Mouse (Mus musculus) inflammation-experienced regulatory T-cells, adult 6 months (primary cell): ENCODE measurements at regions not wholly inside any gene's neighbourhood (a gene's known extent, or its start where the extent isn't known, plus 50 kb on each side); places are given as distances from the start of the nearest gene placed in this dataset.
A peak's percentile ranks its signal among the peaks of the same experiment; 100 is the strongest.
"Not testable (repeated sequence)": the region's sequence is repeated elsewhere in the genome, so short reads cannot be mapped to it uniquely, and the experiment has no call there.

ENCODE experiments used
- ATAC-seq: one replicate; pipeline ENCODE4 v1.8.0; 2017

GRCm38 (mm10) chr3:98968811-98969210, 75.8 kb upstream of the Hao2 start:
- no peak for ATAC-seq

GRCm38 (mm10) chr3:98975777-98976176, 82.7 kb upstream of the Hao2 start:
- no peak for ATAC-seq

GRCm38 (mm10) chr3:98982787-98983186, 89.7 kb upstream of the Hao2 start:
- ATAC-seq = no peak

GRCm38 (mm10) chr3:98987266-98987665, 94.2 kb upstream of the Hao2 start:
- not testable (repeated sequence) for ATAC-seq

GRCm38 (mm10) chr3:98990801-98991200, 97.8 kb upstream of the Hao2 start:
- ATAC-seq = no peak

GRCm38 (mm10) chr3:98991276-98991675, 98.2 kb upstream of the Hao2 start:
- ATAC-seq = no peak

- no peak for ATAC-seq
These were observed 101.0 kb upstream of the Hao2 start for GRCm38 (mm10) chr3:98994086-98994485.

GRCm38 (mm10) chr3:99030636-99031035, 110.2 kb upstream of the Wars2 start:
- ATAC-seq = no peak

- ATAC-seq = no peak
These were observed 94.7 kb upstream of the Wars2 start for GRCm38 (mm10) chr3:99046190-99046589.

GRCm38 (mm10) chr3:99047156-99047555, 93.7 kb upstream of the Wars2 start:
- no peak for ATAC-seq

GRCm38 (mm10) chr3:99049305-99049704, 91.6 kb upstream of the Wars2 start:
- no peak for ATAC-seq

GRCm38 (mm10) chr3:99052176-99052575, 88.7 kb upstream of the Wars2 start:
- ATAC-seq = peak; percentile 25

GRCm38 (mm10) chr3:99067168-99067567, 73.7 kb upstream of the Wars2 start:
- no peak for ATAC-seq
